22 mouse cellular contexts compared by ENCODE assay signal in genomic region chr3:157641634-157642033, GRCm38 (mm10).
"Had no signal": no experiment of that assay in that cellular context is flagged by ENCODE, and none has a peak within 500 bp of the region (broad histone marks: within the 10 kb centered on the region; RNA-seq: fewer than 3 reads in every experiment).

No protein-coding gene starts in this region.

- H3K27me3 ChIP-seq: limb, embryonic 12.5 days; limb, embryonic 15.5 days; neural tube, embryonic 12.5 days; neural tube, embryonic 15.5 days; stomach, embryonic 15.5 days had no signal

- ATAC-seq: inflammation-experienced regulatory T-cells, adult 6 months; intestine, embryonic 16.5 days had no signal

- DNase-seq: kidney, adult 18-20 months; kidney, adult 9 months; kidney, postnatal 14 days; layer of hippocampus, adult 9-11 months; lung, adult 2 months; lung, postnatal 14 days; lung, postnatal 4 days; midbrain, embryonic 14.5 days; right cerebral cortex, adult 18-20 months; right cerebral cortex, postnatal 14 days; spleen, adult 18-20 months; thymus, adult 18-20 months; thymus, postnatal 36 days had no signal

- H3K9ac ChIP-seq: limb, embryonic 12.5 days; limb, embryonic 15.5 days; neural tube, embryonic 12.5 days; neural tube, embryonic 15.5 days; stomach, embryonic 15.5 days had no signal

- H3K27ac ChIP-seq: layer of hippocampus, adult 2 months; limb, embryonic 12.5 days; limb, embryonic 15.5 days; neural tube, embryonic 12.5 days; neural tube, embryonic 15.5 days; stomach, embryonic 15.5 days had no signal

- H3K9me3 ChIP-seq: limb, embryonic 12.5 days; limb, embryonic 15.5 days; neural tube, embryonic 12.5 days; neural tube, embryonic 15.5 days; stomach, embryonic 15.5 days had no signal

- H3K4me1 ChIP-seq: limb, embryonic 12.5 days; limb, embryonic 15.5 days; neural tube, embryonic 12.5 days; neural tube, embryonic 15.5 days; stomach, embryonic 15.5 days had no signal

- H3K4me3 ChIP-seq: layer of hippocampus, adult 2 months; limb, embryonic 12.5 days; limb, embryonic 15.5 days; neural tube, embryonic 12.5 days; neural tube, embryonic 15.5 days; stomach, embryonic 15.5 days had no signal

- H3K4me2 ChIP-seq: limb, embryonic 12.5 days; limb, embryonic 15.5 days; midbrain, embryonic 11.5 days; neural tube, embryonic 12.5 days; neural tube, embryonic 15.5 days; stomach, embryonic 15.5 days had no signal

- H3K36me3 ChIP-seq: limb, embryonic 12.5 days; limb, embryonic 15.5 days; neural tube, embryonic 12.5 days; neural tube, embryonic 15.5 days; stomach, embryonic 15.5 days had no signal
